In the genomic region with DNA sequence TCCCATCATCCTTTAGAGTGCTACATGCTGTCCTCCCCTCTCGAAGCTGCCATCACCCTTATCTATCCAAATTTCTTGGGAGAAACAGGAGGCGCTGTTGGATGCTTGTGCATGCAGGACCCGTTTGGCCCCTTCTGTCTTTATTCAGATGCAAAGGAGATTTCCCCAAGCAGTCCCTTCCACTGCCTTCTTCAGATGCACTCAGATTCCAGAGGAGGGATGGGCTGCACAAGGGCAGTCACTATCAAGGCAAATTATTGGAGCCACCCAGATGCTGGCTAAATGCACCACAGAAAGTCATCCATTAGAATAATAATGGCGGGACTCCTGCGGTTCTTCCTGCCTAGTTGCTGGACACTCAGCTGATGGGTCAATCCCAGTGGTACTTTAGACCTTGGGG, we compare ENCODE assay signal across 16 mouse cellular contexts.
"Had no signal": no experiment of that assay in that cellular context is flagged by ENCODE, and none has a peak within 500 bp of the region (broad histone marks: within the 10 kb centered on the region; RNA-seq: fewer than 3 reads in every experiment).

No protein-coding gene starts in this region.

- DNase-seq: kidney, adult 11 months; kidney, adult 9 months; kidney, postnatal 36 days; layer of hippocampus, adult 9-11 months; lung, embryonic 14.5 days; lung, postnatal 10 days; lung, postnatal 4 days; midbrain, embryonic 14.5 days; thymus, postnatal 4 days had no signal

- H3K27ac ChIP-seq: kidney, postnatal 0 days; left cerebral cortex, adult 2 months; limb, embryonic 15.5 days; midbrain, embryonic 10.5 days; neural tube, embryonic 15.5 days; stomach, postnatal 0 days had no signal

- H3K9me3 ChIP-seq: limb, embryonic 15.5 days; midbrain, embryonic 10.5 days; neural tube, embryonic 15.5 days had no signal

- H3K9ac ChIP-seq: limb, embryonic 15.5 days; lung, embryonic 14.5 days; neural tube, embryonic 15.5 days had no signal

- H3K4me2 ChIP-seq: limb, embryonic 15.5 days; lung, embryonic 14.5 days; neural tube, embryonic 15.5 days had no signal

- H3K27me3 ChIP-seq: limb, embryonic 15.5 days; neural tube, embryonic 15.5 days had no signal

- H3K4me3 ChIP-seq: left cerebral cortex, adult 2 months; limb, embryonic 15.5 days; midbrain, embryonic 10.5 days; myocyte; neural tube, embryonic 15.5 days had no signal
